Mouse (Mus musculus): Measurements from ENCODE around the gene Arhgef25. TPM values are rescaled to one million over a fixed set of nuclear protein-coding genes. Genes with fewer than 3 reads are reported as not detected.

Gene Arhgef25
- polyA plus RNA-seq, 1 experiment from 2014 or later = 32.3 TPM

- Histone ChIP-seq H3K4me3 (replicated peaks; ENCODE audit: low read length) (no peak overlapping the region), H3K4me1 (replicated peaks; ENCODE audit: control insufficient read depth, insufficient read depth, low read length) (peaks cover 35% of the 10 kb centered on the region), H3K27me3 (replicated peaks; ENCODE audit: control insufficient read depth, insufficient read depth, low read length) (no peaks in the 10 kb centered on the region), H3K36me3 (ENCODE audit: control insufficient read depth, insufficient read depth) (peaks cover 4% of the 10 kb centered on the region; the same call in 1 of the 2 replicates), H3K4me2 (ENCODE audit: low read length) (no peak overlapping the region; the same call in 1 of the 2 replicates), H3K9ac (replicated peaks; ENCODE audit: low read depth, low read length) (no peak overlapping the region), H3K27ac (ENCODE audit: low read length) (no peak overlapping the region), H3K9me3 (ENCODE audit: control insufficient read depth, low read length) (no peaks in the 10 kb centered on the region)
- no peak for ATAC-seq
- 35% methylated on average over 13 of the region's 14 CpGs for WGBS
Observed at GRCm38 (mm10) chr10:127190398-127191190, 711 bp upstream of the Arhgef25 start.

DNA sequence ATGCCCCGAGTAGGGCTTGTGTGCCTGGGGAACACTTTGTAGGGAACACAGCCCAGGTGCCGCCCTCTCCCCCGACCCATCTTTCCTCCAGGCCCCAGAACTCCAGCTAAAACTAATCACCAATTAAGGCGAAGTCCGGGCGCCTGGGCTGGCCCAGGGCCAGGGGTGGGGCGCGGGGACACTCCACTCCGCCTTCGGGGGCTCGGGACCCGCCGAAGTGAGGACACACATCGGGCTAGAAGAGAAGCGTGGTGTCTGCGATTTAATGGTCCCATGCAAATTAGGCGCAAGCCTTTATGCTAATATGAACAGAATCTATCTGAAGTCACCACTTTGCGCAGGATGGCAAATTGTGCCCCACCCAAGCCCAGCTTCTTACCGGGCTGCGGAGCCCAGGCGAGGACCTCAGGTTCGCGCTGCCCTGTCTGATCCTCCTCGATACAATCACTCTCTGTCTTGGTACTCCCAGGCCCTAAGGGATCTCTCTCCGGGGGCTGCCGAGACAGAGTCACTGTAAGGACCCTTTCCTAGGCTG, 700 bp downstream of the Arhgef25 start:
- Histone ChIP-seq H3K27me3 (replicated peaks; ENCODE audit: control insufficient read depth, insufficient read depth, low read length) (no peaks in the 10 kb centered on the region), H3K9me3 (ENCODE audit: control insufficient read depth, low read length) (no peaks in the 10 kb centered on the region), H3K4me2 (ENCODE audit: low read length) (peak overlapping the region; percentile 92), H3K4me1 (replicated peaks; ENCODE audit: control insufficient read depth, insufficient read depth, low read length) (peaks cover 28% of the 10 kb centered on the region), H3K36me3 (ENCODE audit: control insufficient read depth, insufficient read depth) (peaks cover 4% of the 10 kb centered on the region; the same call in 1 of the 2 replicates), H3K27ac (ENCODE audit: low read length) (peak overlapping the region; percentile 88), H3K4me3 (replicated peaks; ENCODE audit: low read length) (peak overlapping the region; percentile 82), H3K9ac (replicated peaks; ENCODE audit: low read depth, low read length) (peak overlapping the region; percentile 93)
- peak; percentile 30 for ATAC-seq
- under 1% methylated on average over 26 of the region's 26 CpGs for WGBS

GRCm38 (mm10) chr10:127188465-127189115, 1.3 kb downstream of the Arhgef25 start:
- Histone ChIP-seq H3K4me2 (ENCODE audit: low read length) (peak overlapping the region; percentile 92), H3K9me3 (ENCODE audit: control insufficient read depth, low read length) (no peaks in the 10 kb centered on the region), H3K27me3 (replicated peaks; ENCODE audit: control insufficient read depth, insufficient read depth, low read length) (no peaks in the 10 kb centered on the region), H3K9ac (replicated peaks; ENCODE audit: low read depth, low read length) (peak overlapping the region; percentile 93), H3K27ac (ENCODE audit: low read length) (peak overlapping the region; percentile 88), H3K36me3 (ENCODE audit: control insufficient read depth, insufficient read depth) (peaks cover 4% of the 10 kb centered on the region; the same call in 1 of the 2 replicates), H3K4me3 (replicated peaks; ENCODE audit: low read length) (peak overlapping the region; percentile 82), H3K4me1 (replicated peaks; ENCODE audit: control insufficient read depth, insufficient read depth, low read length) (peaks cover 33% of the 10 kb centered on the region)
- ATAC-seq = peak; percentile 79
- under 1% methylated on average over 42 of the region's 46 CpGs for whole genome bisulfite sequencing

DNA sequence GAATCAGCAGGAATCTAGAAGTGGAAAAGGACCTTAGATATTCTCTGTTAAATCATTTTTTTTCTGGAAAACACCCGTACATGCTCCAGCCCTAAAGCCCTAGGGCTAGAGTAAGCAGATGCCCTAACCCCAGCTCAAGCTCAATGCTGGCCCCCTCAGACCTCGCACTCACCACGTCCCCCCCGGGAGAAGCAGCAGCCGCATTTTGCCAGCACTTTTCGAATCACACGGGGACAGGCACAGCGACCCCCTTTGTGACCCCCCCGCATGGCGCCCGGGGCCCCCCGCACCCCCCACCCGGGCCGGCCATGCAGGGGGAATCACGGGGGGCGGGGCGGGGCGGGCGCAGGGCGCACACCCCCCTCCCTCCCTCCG, 1.8 kb downstream of the Arhgef25 start:
- peak overlapping the region; percentile 92 for H3K4me2 ChIP-seq (ENCODE audit: low read length)
- H3K4me1 ChIP-seq (replicated peaks; ENCODE audit: control insufficient read depth, insufficient read depth, low read length) = peaks cover 33% of the 10 kb centered on the region
- 2% methylated on average over 20 of the region's 21 CpGs for WGBS
- no peaks in the 10 kb centered on the region for H3K9me3 ChIP-seq (ENCODE audit: control insufficient read depth, low read length)
- no peak for ATAC-seq
- H3K9ac ChIP-seq (replicated peaks; ENCODE audit: low read depth, low read length) = peak overlapping the region; percentile 93
- H3K27me3 ChIP-seq (replicated peaks; ENCODE audit: control insufficient read depth, insufficient read depth, low read length) = no peaks in the 10 kb centered on the region
- peaks cover 4% of the 10 kb centered on the region; the same call in 1 of the 2 replicates for H3K36me3 ChIP-seq (ENCODE audit: control insufficient read depth, insufficient read depth)
- H3K27ac ChIP-seq (ENCODE audit: low read length) = peak overlapping the region; percentile 88
- H3K4me3 ChIP-seq (replicated peaks; ENCODE audit: low read length) = peak overlapping the region; percentile 82

GRCm38 (mm10) chr10:127187371-127188078, 2.4 kb downstream of the Arhgef25 start:
- peak overlapping the region; percentile 88 for H3K27ac ChIP-seq (ENCODE audit: low read length)
- WGBS = 30% methylated on average over 10 of the region's 10 CpGs
- H3K9ac ChIP-seq (replicated peaks; ENCODE audit: low read depth, low read length) = peak overlapping the region; percentile 93
- ATAC-seq = peak; percentile 57
- H3K36me3 ChIP-seq (ENCODE audit: control insufficient read depth, insufficient read depth) = peaks cover 4% of the 10 kb centered on the region; the same call in 1 of the 2 replicates
- H3K27me3 ChIP-seq (replicated peaks; ENCODE audit: control insufficient read depth, insufficient read depth, low read length) = no peaks in the 10 kb centered on the region
- H3K4me3 ChIP-seq (replicated peaks; ENCODE audit: low read length) = peak overlapping the region; percentile 82
- H3K9me3 ChIP-seq (ENCODE audit: control insufficient read depth, low read length) = no peaks in the 10 kb centered on the region
- H3K4me2 ChIP-seq (ENCODE audit: low read length) = peak overlapping the region; percentile 92
- peaks cover 33% of the 10 kb centered on the region for H3K4me1 ChIP-seq (replicated peaks; ENCODE audit: control insufficient read depth, insufficient read depth, low read length)

DNA sequence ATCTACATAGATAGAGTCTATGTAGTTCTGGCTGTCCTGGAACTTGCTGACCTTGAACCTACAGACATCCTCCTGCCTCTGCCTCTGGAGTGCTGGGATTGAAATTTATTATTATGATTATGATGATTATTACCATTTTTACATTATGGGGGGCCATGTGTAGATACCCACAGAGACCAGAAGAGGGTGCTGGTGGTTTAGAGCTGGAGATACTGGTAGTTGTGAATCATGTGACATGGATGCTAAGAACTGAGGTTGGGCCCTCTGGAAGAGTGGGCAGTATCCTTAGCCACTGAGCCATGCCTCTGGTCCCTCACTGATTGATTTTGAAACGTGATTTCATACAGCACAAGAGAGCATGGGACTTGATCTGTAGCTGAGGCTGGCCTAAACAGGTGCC, 3.4 kb downstream of the Arhgef25 start:
- Histone ChIP-seq H3K36me3 (ENCODE audit: control insufficient read depth, insufficient read depth) (peaks cover 4% of the 10 kb centered on the region; the same call in 1 of the 2 replicates), H3K27me3 (replicated peaks; ENCODE audit: control insufficient read depth, insufficient read depth, low read length) (no peaks in the 10 kb centered on the region), H3K27ac (ENCODE audit: low read length) (no peak overlapping the region), H3K9me3 (ENCODE audit: control insufficient read depth, low read length) (no peaks in the 10 kb centered on the region), H3K4me2 (ENCODE audit: low read length) (no peak overlapping the region), H3K9ac (replicated peaks; ENCODE audit: low read depth, low read length) (no peak overlapping the region), H3K4me1 (replicated peaks; ENCODE audit: control insufficient read depth, insufficient read depth, low read length) (peaks cover 33% of the 10 kb centered on the region), H3K4me3 (replicated peaks; ENCODE audit: low read length) (no peak overlapping the region)
- ATAC-seq = no peak
- 82% methylated on average over 1 of the region's 1 CpGs for WGBS

DNA sequence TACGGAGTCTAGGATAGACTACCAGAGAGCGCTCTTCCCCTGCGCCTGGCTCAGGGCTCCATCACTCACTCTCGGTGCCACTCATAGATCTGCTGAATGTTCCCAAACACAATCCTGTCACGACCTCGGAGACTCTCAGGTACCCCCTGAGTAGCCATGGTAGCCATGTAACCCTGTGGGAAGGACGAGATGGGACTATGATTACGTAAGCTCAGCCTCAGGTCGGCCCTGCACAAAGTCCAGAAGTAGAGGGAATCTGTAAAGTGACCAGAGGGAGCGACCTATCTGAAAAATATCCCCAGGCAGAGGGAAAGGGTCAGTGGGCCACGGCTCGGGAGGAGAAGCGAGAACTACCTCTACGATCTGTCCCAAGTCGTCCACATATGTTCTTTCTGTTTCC, 4.4 kb downstream of the Arhgef25 start:
- Histone ChIP-seq H3K27ac (ENCODE audit: low read length) (no peak overlapping the region), H3K4me3 (replicated peaks; ENCODE audit: low read length) (no peak overlapping the region), H3K9me3 (ENCODE audit: control insufficient read depth, low read length) (no peaks in the 10 kb centered on the region), H3K9ac (replicated peaks; ENCODE audit: low read depth, low read length) (no peak overlapping the region), H3K4me2 (ENCODE audit: low read length) (no peak overlapping the region), H3K27me3 (replicated peaks; ENCODE audit: control insufficient read depth, insufficient read depth, low read length) (peaks cover under 1% of the 10 kb centered on the region; the same call in 1 of the 2 replicates), H3K4me1 (replicated peaks; ENCODE audit: control insufficient read depth, insufficient read depth, low read length) (peaks cover 34% of the 10 kb centered on the region), H3K36me3 (ENCODE audit: control insufficient read depth, insufficient read depth) (peaks cover 4% of the 10 kb centered on the region; the same call in 1 of the 2 replicates)
- no peak for ATAC-seq
- 85% methylated on average over 15 of the region's 15 CpGs for WGBS

GRCm38 (mm10) chr10:127185101-127185500, 4.8 kb downstream of the Arhgef25 start:
- 72% methylated on average over 9 of the region's 9 CpGs for WGBS
- Histone ChIP-seq H3K4me3 (replicated peaks; ENCODE audit: low read length) (no peak overlapping the region), H3K4me1 (replicated peaks; ENCODE audit: control insufficient read depth, insufficient read depth, low read length) (peaks cover 37% of the 10 kb centered on the region), H3K27ac (ENCODE audit: low read length) (no peak overlapping the region), H3K36me3 (ENCODE audit: control insufficient read depth, insufficient read depth) (peaks cover 4% of the 10 kb centered on the region; the same call in 1 of the 2 replicates), H3K4me2 (ENCODE audit: low read length) (no peak overlapping the region), H3K9ac (replicated peaks; ENCODE audit: low read depth, low read length) (no peak overlapping the region), H3K27me3 (replicated peaks; ENCODE audit: control insufficient read depth, insufficient read depth, low read length) (peaks cover 3% of the 10 kb centered on the region; the same call in 1 of the 2 replicates), H3K9me3 (ENCODE audit: control insufficient read depth, low read length) (no peaks in the 10 kb centered on the region)
- no peak for ATAC-seq

Measured in forebrain, embryonic 16.5 days (tissue).